Mouse (Mus musculus): ENCODE measurements at regions not wholly inside any gene's neighbourhood (a gene's known extent, or its start where the extent isn't known, plus 50 kb on each side); places are given as distances from the start of the nearest gene placed in this dataset.

GRCm38 (mm10) chr3:37788366-37788765 lies 64.1 kb upstream of the Gm5148 start:
- Histone ChIP-seq H3K4me1 (replicated peaks) (peaks cover 8% of the 10 kb centered on the region; the same call in 1 of the 2 replicates), H3K4me3 (no peak overlapping the region), H3K36me3 (no peaks in the 10 kb centered on the region), H3K9me3 (no peaks in the 10 kb centered on the region), H3K27ac (no peak overlapping the region), H3K27me3 (ENCODE audit: insufficient read depth, poor library complexity, severe bottlenecking) (peaks cover 14% of the 10 kb centered on the region)
- no peak for DNase-seq (ENCODE audit: low spot score)
- WGBS, result 82% methylated on average over 9 of the region's 9 CpGs

GRCm38 (mm10) chr3:37786792-37787191 lies 62.5 kb upstream of the Gm5148 start:
- peaks cover 17% of the 10 kb centered on the region for H3K27me3 ChIP-seq (ENCODE audit: insufficient read depth, poor library complexity, severe bottlenecking)
- 86% methylated on average over 3 of the region's 3 CpGs for WGBS
- no peak overlapping the region for H3K27ac ChIP-seq
- H3K4me1 ChIP-seq (replicated peaks), result peaks cover 8% of the 10 kb centered on the region; the same call in 1 of the 2 replicates
- H3K9me3 ChIP-seq, result no peaks in the 10 kb centered on the region
- no peak overlapping the region for H3K4me3 ChIP-seq
- no peak for DNase-seq (ENCODE audit: low spot score)
- no peaks in the 10 kb centered on the region for H3K36me3 ChIP-seq

GRCm38 (mm10) chr3:37781086-37781485 lies 56.8 kb upstream of the Gm5148 start:
- Histone ChIP-seq H3K4me1 (replicated peaks) (peaks cover 16% of the 10 kb centered on the region), H3K4me3 (no peak overlapping the region), H3K9me3 (no peaks in the 10 kb centered on the region), H3K27ac (no peak overlapping the region), H3K36me3 (no peaks in the 10 kb centered on the region), H3K27me3 (ENCODE audit: insufficient read depth, poor library complexity, severe bottlenecking) (peaks cover 15% of the 10 kb centered on the region; the same call in 1 of the 2 replicates)
- WGBS, result 84% methylated on average over 2 of the region's 2 CpGs
- no peak for DNase-seq (ENCODE audit: low spot score)

- Histone ChIP-seq H3K36me3 (no peaks in the 10 kb centered on the region), H3K27me3 (ENCODE audit: insufficient read depth, poor library complexity, severe bottlenecking) (peaks cover 15% of the 10 kb centered on the region; the same call in 1 of the 2 replicates), H3K27ac (peak overlapping the region; percentile 60), H3K4me1 (replicated peaks) (peaks cover 22% of the 10 kb centered on the region), H3K4me3 (no peak overlapping the region), H3K9me3 (no peaks in the 10 kb centered on the region)
- no peak for DNase-seq (ENCODE audit: low spot score)
- WGBS, result 52% methylated on average over 11 of the region's 11 CpGs
Observed at GRCm38 (mm10) chr3:37779867-37780475, 55.7 kb upstream of the Gm5148 start.

- 93% methylated on average over 7 of the region's 7 CpGs for WGBS
- H3K4me1 ChIP-seq (replicated peaks), result peaks cover 22% of the 10 kb centered on the region
- H3K36me3 ChIP-seq, result no peaks in the 10 kb centered on the region
- H3K27ac ChIP-seq, result no peak overlapping the region
- peaks cover 12% of the 10 kb centered on the region; the same call in 1 of the 2 replicates for H3K27me3 ChIP-seq (ENCODE audit: insufficient read depth, poor library complexity, severe bottlenecking)
- no peak overlapping the region for H3K4me3 ChIP-seq
- H3K9me3 ChIP-seq, result no peaks in the 10 kb centered on the region
- no peak for DNase-seq (ENCODE audit: low spot score)
Observed at GRCm38 (mm10) chr3:37778386-37778785, 54.1 kb upstream of the Gm5148 start.

- H3K9me3 ChIP-seq, result no peaks in the 10 kb centered on the region
- 52% methylated on average over 4 of the region's 4 CpGs for WGBS
Observed at GRCm38 (mm10) chr3:37776224-37776623, 51.9 kb upstream of the Gm5148 start.

More at GRCm38 (mm10) chr3:37776224-37776623, 51.9 kb upstream of the Gm5148 start:
- Histone ChIP-seq H3K36me3 (no peaks in the 10 kb centered on the region), H3K4me1 (replicated peaks) (peaks cover 22% of the 10 kb centered on the region), H3K27me3 (ENCODE audit: insufficient read depth, poor library complexity, severe bottlenecking) (peaks cover 9% of the 10 kb centered on the region; the same call in 1 of the 2 replicates), H3K27ac (no peak overlapping the region), H3K4me3 (no peak overlapping the region)
- no peak for DNase-seq (ENCODE audit: low spot score)
